Mouse (Mus musculus): Measurements from ENCODE around the gene Cacna1d. TPM values are rescaled to one million over a fixed set of nuclear protein-coding genes. Genes with fewer than 3 reads are reported as not detected.

Cacna1d gene
- total RNA-seq, 2 experiments from 2014 or later, result 2.1 TPM; not detected in 1

DNA sequence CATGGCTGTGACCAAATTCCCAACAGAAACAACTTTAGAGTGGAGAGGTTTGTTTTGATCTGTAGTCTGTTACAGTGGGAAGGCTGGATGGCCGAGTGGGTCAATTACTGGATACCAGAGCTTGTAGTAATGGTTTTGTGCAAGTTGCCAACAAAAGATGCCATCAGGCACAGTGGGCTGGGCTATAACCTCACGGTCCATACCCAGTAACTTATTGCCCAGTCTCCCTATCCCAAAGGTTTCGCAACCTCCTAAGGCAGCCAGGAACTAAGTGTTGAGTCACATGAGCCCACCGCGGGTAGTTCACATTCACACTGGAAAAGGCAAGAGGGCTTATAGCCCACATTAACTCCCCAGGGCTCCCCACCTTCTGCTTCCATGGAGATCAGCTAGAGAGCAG is 474.6 kb downstream of the Cacna1d start:
- ATAC-seq (replicated peaks; ENCODE audit: low FRiP score, poor library complexity, severe bottlenecking), result no peak

GRCm38 (mm10) chr14:30015008-30015407 is 476.2 kb downstream of the Cacna1d start:
- ATAC-seq (replicated peaks; ENCODE audit: low FRiP score, poor library complexity, severe bottlenecking), result no peak

DNA sequence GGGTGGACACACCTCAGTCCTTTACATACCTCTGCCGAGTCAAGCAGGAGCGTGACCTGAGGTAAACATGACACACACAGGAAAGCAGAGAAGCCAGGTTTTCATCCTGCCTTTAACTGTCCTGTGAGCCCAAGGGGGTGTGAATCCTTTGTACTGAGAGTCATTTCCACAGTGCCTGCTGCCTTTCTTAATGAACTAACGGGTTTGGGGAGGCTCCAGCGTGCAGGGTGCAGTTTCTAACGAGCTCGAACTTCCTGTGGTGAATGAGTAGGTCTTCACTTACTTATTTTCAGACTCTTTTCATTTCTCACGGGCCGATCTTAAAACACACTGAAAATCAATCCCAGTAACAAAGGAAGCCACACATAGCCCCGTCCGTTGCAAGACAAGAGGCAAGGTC is 476.8 kb downstream of the Cacna1d start:
- ATAC-seq (replicated peaks; ENCODE audit: low FRiP score, poor library complexity, severe bottlenecking), result no peak

GRCm38 (mm10) chr14:30011886-30012560 is 479.2 kb downstream of the Cacna1d start:
- ATAC-seq (replicated peaks; ENCODE audit: low FRiP score, poor library complexity, severe bottlenecking), result no peak

- no peak for ATAC-seq (replicated peaks; ENCODE audit: low FRiP score, poor library complexity, severe bottlenecking)
Observed at GRCm38 (mm10) chr14:30009864-30010560, 481.2 kb downstream of the Cacna1d start.

DNA sequence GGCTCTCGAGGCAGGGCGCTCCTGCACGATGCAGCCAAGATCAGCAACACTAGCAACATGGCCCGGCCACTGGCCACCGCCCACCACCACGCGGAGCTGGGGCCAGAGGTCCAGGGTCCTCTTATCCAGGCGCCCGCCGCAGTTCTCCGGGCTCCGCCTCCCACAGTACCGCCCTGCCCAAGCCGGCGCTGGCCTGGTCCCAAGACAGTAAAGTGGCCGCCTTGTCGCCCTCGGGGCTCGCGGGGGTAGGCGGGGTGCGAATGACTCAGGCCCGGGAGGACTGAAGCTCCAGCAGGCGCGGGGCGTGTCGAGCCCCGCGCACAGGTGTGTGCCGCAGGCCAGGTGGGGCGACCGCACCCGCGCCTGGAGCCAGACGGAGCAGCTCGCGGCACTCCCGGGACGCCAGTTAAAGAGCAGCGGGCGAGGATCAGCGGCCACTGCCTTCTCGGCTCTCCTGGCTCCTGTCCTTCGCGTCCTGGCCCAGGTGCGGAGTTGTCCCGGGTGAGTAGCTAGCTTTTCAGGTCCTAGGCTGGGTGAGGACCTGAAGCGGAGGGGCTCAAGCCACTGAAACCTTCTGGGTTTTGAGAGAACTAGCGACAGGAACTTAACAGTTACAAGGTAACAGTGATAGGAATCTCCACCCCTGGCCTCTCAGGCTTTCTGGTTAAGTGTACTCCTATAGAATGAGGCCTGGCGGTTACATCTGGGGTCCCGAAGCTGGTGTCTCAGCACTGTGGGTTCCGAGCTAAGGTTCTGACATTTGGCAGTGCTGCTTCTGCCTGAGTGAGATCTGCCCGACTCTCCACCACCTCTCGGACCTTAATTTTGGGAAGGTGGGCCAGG is 482.3 kb downstream of the Cacna1d start, which contains the start of the genes Il17rb and Chdh:
Gene Il17rb (minus strand): TSS at position 164 of the 843 bp plus-strand sequence.
Gene Chdh (plus strand): TSS at position 291 of the 843 bp plus-strand sequence.
- ATAC-seq (replicated peaks; ENCODE audit: low FRiP score, poor library complexity, severe bottlenecking), result no peak

GRCm38 (mm10) chr14:29999475-29999811 is 491.8 kb downstream of the Cacna1d start:
- no peak for ATAC-seq (replicated peaks; ENCODE audit: low FRiP score, poor library complexity, severe bottlenecking)

- ATAC-seq (replicated peaks; ENCODE audit: low FRiP score, poor library complexity, severe bottlenecking), result no peak
Observed at GRCm38 (mm10) chr14:29998747-29999474, 492.3 kb downstream of the Cacna1d start.

- no peak for ATAC-seq (replicated peaks; ENCODE audit: low FRiP score, poor library complexity, severe bottlenecking)
Observed at GRCm38 (mm10) chr14:29997345-29997744, 493.9 kb downstream of the Cacna1d start.

- ATAC-seq (replicated peaks; ENCODE audit: low FRiP score, poor library complexity, severe bottlenecking), result no peak
Observed at GRCm38 (mm10) chr14:29996000-29996751, 495.1 kb downstream of the Cacna1d start.

GRCm38 (mm10) chr14:29994976-29995375 is 496.3 kb downstream of the Cacna1d start:
- no peak for ATAC-seq (replicated peaks; ENCODE audit: low FRiP score, poor library complexity, severe bottlenecking)

Other genes with a start within 250 kb of the Cacna1d start
- gene Dcp1a, start 11.9 kb downstream of the Cacna1d start, total RNA-seq (2015; ENCODE audit: low replicate concordance), result 10.8 and 25.2 TPM in 2 replicates
- 17.5 and 24.3 TPM in 2 replicates for gene Dcp1a, start 11.9 kb downstream of the Cacna1d start, total RNA-seq (2017; ENCODE audit: low replicate concordance)
- 75.5 and 90.8 TPM in 2 replicates for gene Tkt, start 56.9 kb upstream of the Cacna1d start, total RNA-seq (2015; ENCODE audit: low replicate concordance)
- gene Tkt, start 56.9 kb upstream of the Cacna1d start, total RNA-seq (2017; ENCODE audit: low replicate concordance), result 145 and 161 TPM in 2 replicates
- 32.4 and 35.2 TPM in 2 replicates for gene Prkcd, start 134.8 kb upstream of the Cacna1d start, total RNA-seq (2015; ENCODE audit: low replicate concordance)
- gene Prkcd, start 134.8 kb upstream of the Cacna1d start, total RNA-seq (2017; ENCODE audit: low replicate concordance), result 19.5 and 35.7 TPM in 2 replicates
- 2.1 and 2.9 TPM in 2 replicates for gene Rft1, start 162.9 kb upstream of the Cacna1d start, total RNA-seq (2015; ENCODE audit: low replicate concordance)
- 2.1 and 4.5 TPM in 2 replicates for gene Rft1, start 162.9 kb upstream of the Cacna1d start, total RNA-seq (2017; ENCODE audit: low replicate concordance)
- gene Sfmbt1, start 223.4 kb upstream of the Cacna1d start, total RNA-seq (2015; ENCODE audit: low replicate concordance), result 22.7 and 36.0 TPM in 2 replicates
- gene Sfmbt1, start 223.4 kb upstream of the Cacna1d start, total RNA-seq (2017; ENCODE audit: low replicate concordance), result 13.4 and 27.0 TPM in 2 replicates